Mouse (Mus musculus): ENCODE measurements around the gene Sfxn2. TPM values are rescaled to one million over a fixed set of nuclear protein-coding genes. Genes with fewer than 3 reads are reported as not detected.
A peak's percentile ranks its signal among the peaks of the same experiment; 100 is the strongest.

Gene Sfxn2
- polyA plus RNA-seq (2012) = 0.02 and 0.06 TPM in 2 replicates

- H3K9me3 ChIP-seq (ENCODE audit: control insufficient read depth, low read length) = no peaks in the 10 kb centered on the region
- H3K27me3 ChIP-seq (ENCODE audit: control insufficient read depth) = no peaks in the 10 kb centered on the region; the same call in 1 of the 2 replicates
- H3K4me1 ChIP-seq (ENCODE audit: control insufficient read depth) = peaks cover 35% of the 10 kb centered on the region
- no peaks in the 10 kb centered on the region; the same call in 1 of the 2 replicates for H3K36me3 ChIP-seq (ENCODE audit: control insufficient read depth)
- peak within 1 kb of the TSS; percentile 85 for H3K4me3 ChIP-seq (replicated peaks)
- TF ChIP-seq TAL1 (IDR thresholded peaks at IDR 0.05; ENCODE audit: low read length) (no peak), GATA1 (IDR thresholded peaks at IDR 0.05; ENCODE audit: low read length) (no peak)
Measured at GRCm38 (mm10) chr19:46572951-46573937, at the start of gene Sfxn2, which contains the start of gene Arl3. Sfxn2 (plus strand) TSS chr19:46573365. Arl3 (minus strand) TSS chr19:46573198.

- Histone ChIP-seq H3K9me3 (ENCODE audit: control insufficient read depth, low read length) (no peaks in the 10 kb centered on the region), H3K36me3 (ENCODE audit: control insufficient read depth) (no peaks in the 10 kb centered on the region), H3K27me3 (ENCODE audit: control insufficient read depth) (peaks cover 65% of the 10 kb centered on the region), H3K4me3 (replicated peaks) (no peak overlapping the region), H3K4me1 (ENCODE audit: control insufficient read depth) (peaks cover 51% of the 10 kb centered on the region)
- no peak for TF ChIP-seq GATA1 (IDR thresholded peaks at IDR 0.05; ENCODE audit: low read length)
- no peak for TF ChIP-seq TAL1 (IDR thresholded peaks at IDR 0.05; ENCODE audit: low read length)
Measured at GRCm38 (mm10) chr19:46523480-46524151, 49.5 kb upstream of the Sfxn2 start.

- TF ChIP-seq GATA1 (IDR thresholded peaks at IDR 0.05; ENCODE audit: low read length) = no peak
- TF ChIP-seq TAL1 (IDR thresholded peaks at IDR 0.05; ENCODE audit: low read length) = no peak
- peaks cover 52% of the 10 kb centered on the region for H3K4me1 ChIP-seq (ENCODE audit: control insufficient read depth)
- H3K4me3 ChIP-seq (replicated peaks) = no peak overlapping the region
- no peaks in the 10 kb centered on the region for H3K9me3 ChIP-seq (ENCODE audit: control insufficient read depth, low read length)
- H3K36me3 ChIP-seq (ENCODE audit: control insufficient read depth) = no peaks in the 10 kb centered on the region
- H3K27me3 ChIP-seq (ENCODE audit: control insufficient read depth) = peaks cover 70% of the 10 kb centered on the region
Measured at GRCm38 (mm10) chr19:46524152-46524544, 49.0 kb upstream of the Sfxn2 start.

GRCm38 (mm10) chr19:46524601-46525321 lies 48.4 kb upstream of the Sfxn2 start:
- H3K27me3 ChIP-seq (ENCODE audit: control insufficient read depth) = peaks cover 77% of the 10 kb centered on the region
- no peak for TF ChIP-seq TAL1 (IDR thresholded peaks at IDR 0.05; ENCODE audit: low read length)
- TF ChIP-seq GATA1 (IDR thresholded peaks at IDR 0.05; ENCODE audit: low read length) = no peak
- no peaks in the 10 kb centered on the region for H3K36me3 ChIP-seq (ENCODE audit: control insufficient read depth)
- H3K9me3 ChIP-seq (ENCODE audit: control insufficient read depth, low read length) = no peaks in the 10 kb centered on the region
- H3K4me1 ChIP-seq (ENCODE audit: control insufficient read depth) = peaks cover 54% of the 10 kb centered on the region
- H3K4me3 ChIP-seq (replicated peaks) = no peak overlapping the region

- Histone ChIP-seq H3K4me3 (replicated peaks) (no peak overlapping the region), H3K4me1 (ENCODE audit: control insufficient read depth) (peaks cover 61% of the 10 kb centered on the region), H3K36me3 (ENCODE audit: control insufficient read depth) (no peaks in the 10 kb centered on the region), H3K27me3 (ENCODE audit: control insufficient read depth) (peaks cover 88% of the 10 kb centered on the region), H3K9me3 (ENCODE audit: control insufficient read depth, low read length) (no peaks in the 10 kb centered on the region)
- no peak for TF ChIP-seq GATA1 (IDR thresholded peaks at IDR 0.05; ENCODE audit: low read length)
- TF ChIP-seq TAL1 (IDR thresholded peaks at IDR 0.05; ENCODE audit: low read length) = no peak
Measured at GRCm38 (mm10) chr19:46525691-46526631, 47.2 kb upstream of the Sfxn2 start.

GRCm38 (mm10) chr19:46527632-46528528 lies 45.3 kb upstream of the Sfxn2 start:
- H3K36me3 ChIP-seq (ENCODE audit: control insufficient read depth) = no peaks in the 10 kb centered on the region
- H3K9me3 ChIP-seq (ENCODE audit: control insufficient read depth, low read length) = no peaks in the 10 kb centered on the region
- H3K27me3 ChIP-seq (ENCODE audit: control insufficient read depth) = peaks cover 77% of the 10 kb centered on the region
- TF ChIP-seq GATA1 (IDR thresholded peaks at IDR 0.05; ENCODE audit: low read length) (no peak), TAL1 (IDR thresholded peaks at IDR 0.05; ENCODE audit: low read length) (no peak)
- peak overlapping the region; percentile 58 for H3K4me3 ChIP-seq (replicated peaks)
- peaks cover 71% of the 10 kb centered on the region for H3K4me1 ChIP-seq (ENCODE audit: control insufficient read depth)

- peaks cover 69% of the 10 kb centered on the region for H3K27me3 ChIP-seq (ENCODE audit: control insufficient read depth)
- no peaks in the 10 kb centered on the region for H3K36me3 ChIP-seq (ENCODE audit: control insufficient read depth)
- H3K4me3 ChIP-seq (replicated peaks) = peak overlapping the region; percentile 58
- TF ChIP-seq GATA1 (IDR thresholded peaks at IDR 0.05; ENCODE audit: low read length) (no peak), TAL1 (IDR thresholded peaks at IDR 0.05; ENCODE audit: low read length) (no peak)
- no peaks in the 10 kb centered on the region for H3K9me3 ChIP-seq (ENCODE audit: control insufficient read depth, low read length)
- peaks cover 69% of the 10 kb centered on the region for H3K4me1 ChIP-seq (ENCODE audit: control insufficient read depth)
Measured at GRCm38 (mm10) chr19:46528529-46529213, 44.5 kb upstream of the Sfxn2 start.
